Mouse (Mus musculus) spleen, adult 12 weeks (tissue): ENCODE data around the gene Ube2j1.
"Not testable (repeated sequence)": the region's sequence is repeated elsewhere in the genome, so short reads cannot be mapped to it uniquely, and the experiment has no call there.

Experiments used
- DNase-seq: peaks from one replicate; pipeline ENCODE4 v3.0.0; 2022; ENCODE audit warnings: low spot score

Ube2j1 gene

GRCm38 (mm10) chr4:33031195-33031960, at the start of gene Ube2j1:
TSS of gene Ube2j1 (plus strand) at chr4:33031416.
- peak; percentile 85 for DNase-seq

GRCm38 (mm10) chr4:32981617-32982016, 49.6 kb upstream of the Ube2j1 start:
- no peak for DNase-seq

- no peak for DNase-seq
Observed at GRCm38 (mm10) chr4:32982041-32982715, 49.0 kb upstream of the Ube2j1 start.

- no peak for DNase-seq
Observed at GRCm38 (mm10) chr4:32982716-32983175, 48.5 kb upstream of the Ube2j1 start, which contains the start of gene Rragd. TSS of gene Rragd (plus strand) at chr4:32983037.

- DNase-seq = no peak
Observed at GRCm38 (mm10) chr4:32983176-32984155, 47.8 kb upstream of the Ube2j1 start.

GRCm38 (mm10) chr4:32984242-32984641, 47.0 kb upstream of the Ube2j1 start:
- no peak for DNase-seq

GRCm38 (mm10) chr4:32984801-32985675, 46.2 kb upstream of the Ube2j1 start:
- no peak for DNase-seq

GRCm38 (mm10) chr4:32985684-32986083, 45.5 kb upstream of the Ube2j1 start:
- no peak for DNase-seq

- DNase-seq = peak; percentile 29
Observed at GRCm38 (mm10) chr4:32987006-32987405, 44.2 kb upstream of the Ube2j1 start.

GRCm38 (mm10) chr4:32989346-32989745, 41.9 kb upstream of the Ube2j1 start:
- no peak for DNase-seq

- no peak for DNase-seq
Observed at GRCm38 (mm10) chr4:32994168-32994567, 37.0 kb upstream of the Ube2j1 start.

- no peak for DNase-seq
Observed at GRCm38 (mm10) chr4:32996083-32996482, 35.1 kb upstream of the Ube2j1 start.

GRCm38 (mm10) chr4:32997571-32997970, 33.6 kb upstream of the Ube2j1 start:
- DNase-seq = no peak

- DNase-seq = no peak
Observed at GRCm38 (mm10) chr4:32998996-32999395, 32.2 kb upstream of the Ube2j1 start.

GRCm38 (mm10) chr4:33002081-33002480, 29.1 kb upstream of the Ube2j1 start:
- no peak for DNase-seq

GRCm38 (mm10) chr4:33005595-33006470, 25.4 kb upstream of the Ube2j1 start:
- not testable (repeated sequence) for DNase-seq

GRCm38 (mm10) chr4:33006844-33007243, 24.4 kb upstream of the Ube2j1 start:
- no peak for DNase-seq

- DNase-seq = no peak
Observed at GRCm38 (mm10) chr4:33007443-33008217, 23.6 kb upstream of the Ube2j1 start.

- DNase-seq = no peak
Observed at GRCm38 (mm10) chr4:33010078-33010477, 21.1 kb upstream of the Ube2j1 start.
